Mouse (Mus musculus) limb, embryonic 15.5 days (tissue): ENCODE results near the gene Egfem1. TPM values are rescaled to one million over a fixed set of nuclear protein-coding genes. Genes with fewer than 3 reads are reported as not detected.

ENCODE experiments used
- ATAC-seq: fragments of 200-750 bp; cut with Nextera tagmentation; 2 replicates; pipeline ENCODE4 v1.8.0; 2017; ENCODE audit warnings: low read depth, moderate TSS enrichment; ENCODE audit not compliant: insufficient number of reproducible peaks, low FRiP score, low TSS enrichment
- H3K27ac ChIP-seq: fragments of 300-500 bp; sonication (generic); 2 replicates; pipeline ENCODE4 v1.5.1; 2015; ENCODE audit warnings: moderate library complexity, mild to moderate bottlenecking, inconsistent platforms
- H3K27me3 ChIP-seq: fragments of 300-500 bp; sonication (generic); 2 replicates; pipeline ENCODE4 v1.6.1; 2015; ENCODE audit warnings: inconsistent platforms
- H3K36me3 ChIP-seq: fragments of 300-500 bp; sonication (generic); 2 replicates; pipeline ENCODE4 v1.6.1; 2015; ENCODE audit warnings: inconsistent platforms
- H3K4me1 ChIP-seq: fragments of 300-500 bp; sonication (generic); 2 replicates; pipeline ENCODE4 v1.6.1; 2015; ENCODE audit warnings: inconsistent platforms
- H3K4me2 ChIP-seq: fragments of 300-500 bp; sonication (generic); 2 replicates; pipeline ENCODE4 v1.6.1; 2015; ENCODE audit warnings: mild to moderate bottlenecking, inconsistent platforms
- H3K4me3 ChIP-seq: fragments of 300-500 bp; sonication (generic); 2 replicates; pipeline ENCODE4 v1.5.1; 2015; ENCODE audit warnings: mild to moderate bottlenecking, inconsistent platforms
- H3K9ac ChIP-seq: fragments of 300-500 bp; sonication (generic); 2 replicates; pipeline ENCODE4 v1.6.1; 2015; ENCODE audit warnings: inconsistent platforms
- H3K9me3 ChIP-seq: fragments of 300-500 bp; sonication (generic); 2 replicates; pipeline ENCODE4 v1.6.1; 2016; ENCODE audit warnings: inconsistent platforms
- WGBS: fragments of 180-500 bp; shearing (Covaris S2); methylation state at CpG from one replicate; pipeline ENCODE4 v1.1.7; 2015; 5-methylcytosine and 5-hydroxymethylcytosine counted together
- polyA plus RNA-seq: library from polyadenylated mRNA; unstranded; fragments of >200 nt; fragmentation: Nextera tagmentation; extraction: Ambion mirVana; gene quantifications from 2 replicates; pipeline ENCODE4 v1.2.1, GENCODE M21; 2015

The Egfem1 gene
- polyA plus RNA-seq, 1 experiment from 2014 or later, result 6.1 TPM

DNA sequence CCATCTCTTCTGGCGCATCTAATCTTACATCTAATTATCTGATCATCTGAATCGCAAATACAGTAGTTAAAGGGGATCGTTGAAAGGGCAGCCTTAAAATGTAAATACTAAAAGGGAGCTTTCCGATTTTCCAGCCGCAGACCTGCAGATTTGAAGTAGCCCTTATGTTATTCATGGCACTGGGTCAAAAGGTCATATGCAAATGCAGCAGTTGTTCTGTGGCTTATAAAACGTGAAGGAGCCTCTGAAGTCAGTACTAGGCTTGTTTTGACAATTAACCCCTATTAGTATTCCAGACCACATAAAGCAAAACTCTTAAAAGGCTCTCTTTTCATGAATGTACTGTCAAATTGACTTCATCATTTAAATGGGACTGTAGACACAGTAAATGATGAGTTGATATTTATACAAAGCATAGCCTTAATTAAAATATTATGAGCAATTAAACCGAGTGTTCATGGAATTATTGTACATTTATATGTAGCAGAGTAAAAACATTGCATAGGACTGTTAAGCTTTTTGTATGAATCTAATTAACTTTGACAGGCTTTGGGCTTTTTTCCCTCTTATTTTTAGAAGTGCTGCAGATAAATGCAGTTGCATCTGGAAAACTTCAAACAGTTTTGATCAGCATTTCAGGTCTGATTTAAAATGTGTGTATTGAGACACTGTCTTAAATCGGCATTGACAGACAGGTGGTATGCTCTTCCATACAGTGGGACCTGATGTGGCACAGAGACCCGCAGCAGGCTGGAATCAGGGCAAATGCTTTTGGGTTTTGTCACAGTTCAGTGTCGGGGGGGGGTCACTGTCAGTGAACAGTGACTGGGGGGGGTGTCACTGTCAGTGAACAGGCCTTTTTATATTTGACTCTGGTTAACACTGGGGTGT lies 54.5 kb downstream of the Egfem1 start:
- Histone ChIP-seq H3K9ac (no peak overlapping the region), H3K4me1 (no peaks in the 10 kb centered on the region), H3K27me3 (no peaks in the 10 kb centered on the region), H3K4me2 (no peak overlapping the region), H3K27ac (no peak overlapping the region), H3K4me3 (no peak overlapping the region), H3K36me3 (no peaks in the 10 kb centered on the region), H3K9me3 (no peaks in the 10 kb centered on the region)
- 24% methylated on average over 10 of the region's 10 CpGs for WGBS
- no peak for ATAC-seq

DNA sequence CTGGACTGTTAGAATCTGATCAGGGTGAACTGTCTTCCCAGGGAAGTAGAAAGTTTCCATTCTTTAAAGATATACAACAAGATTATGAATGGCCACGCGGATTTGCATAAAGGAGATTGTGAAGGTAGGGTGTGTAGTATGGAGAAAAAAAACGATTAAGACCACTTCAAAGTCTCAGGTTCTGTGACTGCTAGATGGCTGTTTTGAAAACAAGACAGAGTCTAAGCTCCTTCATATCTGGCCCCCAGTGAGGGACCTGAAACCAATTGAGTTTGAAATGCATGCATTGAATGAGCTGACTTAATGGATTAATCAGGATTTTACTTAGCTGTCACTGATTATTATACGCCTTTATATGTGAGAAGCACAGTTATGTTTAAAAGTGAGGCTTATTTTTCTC lies 86.6 kb downstream of the Egfem1 start:
- H3K27ac ChIP-seq, result no peak overlapping the region
- H3K4me2 ChIP-seq, result no peak overlapping the region
- H3K9me3 ChIP-seq, result no peaks in the 10 kb centered on the region
- no peak overlapping the region for H3K4me3 ChIP-seq
- no peak overlapping the region for H3K9ac ChIP-seq
- 84% methylated on average over 4 of the region's 4 CpGs for WGBS
- H3K27me3 ChIP-seq, result no peaks in the 10 kb centered on the region
- H3K4me1 ChIP-seq, result no peaks in the 10 kb centered on the region
- no peaks in the 10 kb centered on the region for H3K36me3 ChIP-seq
- no peak for ATAC-seq

DNA sequence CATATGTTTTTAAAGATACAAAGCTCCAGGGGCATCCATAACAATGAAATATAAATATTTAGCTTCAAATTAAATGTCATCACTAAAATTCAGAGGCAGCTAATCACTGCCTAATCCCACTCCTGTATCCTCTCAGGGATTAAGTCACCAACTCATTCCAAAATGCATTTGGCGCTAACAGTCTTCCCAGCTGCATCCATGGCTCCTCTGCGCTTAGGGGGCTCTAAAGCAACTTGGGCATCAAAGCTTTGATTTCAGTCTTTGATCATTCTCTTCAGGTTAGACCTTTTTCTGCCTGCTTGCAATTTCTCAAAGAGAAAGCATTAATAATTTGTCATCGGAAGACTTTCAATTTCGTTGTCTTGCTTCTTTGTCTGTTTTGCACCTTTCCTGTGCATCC lies 87.2 kb downstream of the Egfem1 start:
- Histone ChIP-seq H3K36me3 (no peaks in the 10 kb centered on the region), H3K4me2 (no peak overlapping the region), H3K4me3 (no peak overlapping the region), H3K27me3 (no peaks in the 10 kb centered on the region), H3K4me1 (no peaks in the 10 kb centered on the region), H3K9me3 (no peaks in the 10 kb centered on the region), H3K9ac (no peak overlapping the region), H3K27ac (no peak overlapping the region)
- ATAC-seq, result no peak
- WGBS, result 76% methylated on average over 4 of the region's 4 CpGs

DNA sequence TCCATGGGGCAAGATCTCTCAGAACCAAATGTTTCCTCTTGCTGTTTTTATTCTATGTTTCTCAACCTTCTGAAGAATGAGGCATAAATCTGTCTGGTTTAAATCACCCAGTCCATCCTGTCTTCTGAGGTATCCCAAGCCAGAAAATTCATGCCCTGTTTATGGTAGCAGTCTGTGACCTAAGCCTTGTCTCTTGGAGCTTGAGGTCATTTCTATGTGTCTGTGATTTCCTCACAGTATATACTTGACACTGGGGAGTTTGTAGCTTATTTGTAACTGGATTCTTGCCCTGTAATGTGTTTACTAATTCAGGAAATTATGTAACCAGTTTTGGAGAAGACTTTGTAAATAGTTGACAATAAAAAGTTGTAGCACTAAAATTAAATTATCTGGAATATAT lies 95.2 kb downstream of the Egfem1 start:
- H3K4me3 ChIP-seq, result no peak overlapping the region
- no peak overlapping the region for H3K4me2 ChIP-seq
- ATAC-seq, result no peak
- H3K27ac ChIP-seq, result no peak overlapping the region
- no peaks in the 10 kb centered on the region for H3K36me3 ChIP-seq
- H3K9ac ChIP-seq, result no peak overlapping the region
- H3K9me3 ChIP-seq, result no peaks in the 10 kb centered on the region
- H3K4me1 ChIP-seq, result no peaks in the 10 kb centered on the region
- H3K27me3 ChIP-seq, result no peaks in the 10 kb centered on the region

DNA sequence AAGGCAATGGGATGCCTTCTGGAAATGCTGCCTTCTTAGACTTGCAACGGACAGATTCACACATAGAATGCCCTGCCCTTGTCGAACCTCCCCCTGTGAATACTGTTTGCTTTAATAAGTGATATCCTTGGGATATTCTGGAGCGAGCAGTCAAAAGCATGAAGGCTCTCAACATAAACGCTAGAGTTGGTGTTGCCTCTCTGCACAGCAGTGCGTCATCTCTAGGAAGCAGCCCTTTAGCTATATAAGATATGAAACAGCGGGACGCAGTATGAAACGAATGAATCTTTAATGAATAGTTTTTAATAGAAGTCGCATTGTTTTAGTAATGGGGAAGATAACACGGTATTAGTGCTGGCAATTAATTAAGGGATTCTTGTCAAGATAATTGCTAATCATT lies 101.2 kb downstream of the Egfem1 start:
- Histone ChIP-seq H3K4me3 (no peak overlapping the region), H3K4me1 (no peaks in the 10 kb centered on the region), H3K36me3 (no peaks in the 10 kb centered on the region), H3K27me3 (no peaks in the 10 kb centered on the region), H3K4me2 (no peak overlapping the region), H3K9me3 (no peaks in the 10 kb centered on the region), H3K9ac (no peak overlapping the region), H3K27ac (no peak overlapping the region)
- ATAC-seq, result no peak
- 76% methylated on average over 10 of the region's 10 CpGs for WGBS

DNA sequence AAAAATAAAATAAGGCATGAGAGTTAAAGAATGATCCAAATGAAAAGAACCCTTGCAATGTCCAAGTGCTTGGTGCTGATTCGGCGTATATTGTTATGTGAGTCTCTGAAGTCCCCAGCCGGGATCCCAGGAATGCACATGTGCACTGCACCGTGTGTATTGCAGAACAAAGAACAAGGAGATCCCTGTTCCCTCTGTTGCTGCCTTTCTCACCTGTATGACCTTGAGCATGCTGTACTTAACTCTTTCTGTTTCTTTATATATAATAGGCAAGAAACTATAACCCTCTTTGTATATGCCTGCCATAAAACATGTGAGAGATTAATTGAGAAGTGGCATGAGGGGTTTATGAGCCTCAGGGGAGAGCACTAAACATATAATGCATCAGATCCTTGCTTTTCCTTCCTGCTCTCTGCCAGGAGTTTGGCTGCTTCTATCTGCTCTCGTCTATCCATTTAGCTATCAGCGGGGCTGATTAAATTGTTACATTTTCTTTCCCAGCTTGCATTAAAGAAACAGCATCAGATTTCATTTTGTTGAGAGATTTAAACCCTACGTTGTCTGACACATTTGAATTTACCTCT lies 101.9 kb downstream of the Egfem1 start:
- Histone ChIP-seq H3K27ac (no peak overlapping the region), H3K4me2 (no peak overlapping the region), H3K9ac (no peak overlapping the region), H3K4me1 (no peaks in the 10 kb centered on the region), H3K27me3 (no peaks in the 10 kb centered on the region), H3K36me3 (no peaks in the 10 kb centered on the region), H3K9me3 (no peaks in the 10 kb centered on the region), H3K4me3 (no peak overlapping the region)
- no peak for ATAC-seq
- 24% methylated on average over 7 of the region's 7 CpGs for WGBS

DNA sequence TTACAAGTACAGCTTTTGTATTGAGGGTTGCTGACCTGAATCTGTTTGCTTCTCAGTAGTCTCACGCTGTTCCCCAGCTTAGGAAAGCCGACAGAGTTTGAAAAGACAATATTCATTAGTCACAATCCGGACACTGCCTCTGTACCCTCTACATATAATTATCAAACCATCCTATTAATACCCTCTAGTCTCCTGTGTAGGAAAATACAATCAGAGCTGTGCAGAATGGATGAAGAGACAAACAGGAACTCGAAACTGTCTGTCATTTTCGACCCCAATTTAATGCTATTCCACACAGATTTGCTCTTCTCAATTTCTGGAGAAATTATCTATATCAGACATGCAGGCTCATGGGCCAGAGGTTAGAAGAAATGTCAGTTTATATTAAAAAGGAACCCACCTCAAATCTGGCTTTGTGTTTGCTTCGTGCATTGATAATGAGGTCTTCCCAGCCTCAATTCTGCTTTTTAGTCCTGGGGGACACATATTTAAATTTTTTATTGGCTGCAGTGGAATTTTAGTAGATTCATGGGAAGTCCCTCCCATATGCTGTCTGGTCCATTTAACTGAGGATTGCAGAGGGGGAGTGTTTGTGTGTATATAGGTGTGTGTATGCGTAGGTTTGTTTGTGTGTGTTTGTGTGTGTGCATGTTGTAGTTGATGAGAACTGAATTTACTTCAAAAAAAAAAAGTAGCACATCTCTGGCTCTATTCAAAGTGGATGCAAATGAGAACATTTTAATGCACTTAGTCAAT lies 102.8 kb downstream of the Egfem1 start:
- Histone ChIP-seq H3K27me3 (no peaks in the 10 kb centered on the region), H3K4me1 (no peaks in the 10 kb centered on the region), H3K9me3 (no peaks in the 10 kb centered on the region), H3K4me2 (no peak overlapping the region), H3K4me3 (no peak overlapping the region), H3K27ac (no peak overlapping the region), H3K9ac (no peak overlapping the region), H3K36me3 (no peaks in the 10 kb centered on the region)
- no peak for ATAC-seq
- 77% methylated on average over 7 of the region's 7 CpGs for WGBS

DNA sequence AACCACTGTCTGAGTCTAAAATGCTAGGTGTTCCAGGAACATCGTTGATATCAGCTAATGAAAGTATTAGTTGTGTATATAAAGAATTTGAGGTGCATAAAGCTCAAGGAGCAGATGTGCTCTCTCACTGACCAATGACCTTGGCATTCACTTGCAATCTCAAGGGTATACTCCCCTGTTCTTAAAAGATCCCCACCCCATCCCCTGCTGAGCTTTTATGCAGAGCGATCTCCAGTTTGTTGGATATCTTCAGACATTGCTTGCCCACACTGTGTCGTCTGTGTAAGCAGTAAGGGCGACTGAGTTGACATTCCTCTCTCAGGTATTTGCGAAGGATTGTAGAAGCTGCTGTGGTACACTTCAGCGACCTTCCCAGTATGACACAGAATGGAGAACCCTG lies 108.4 kb downstream of the Egfem1 start:
- Histone ChIP-seq H3K36me3 (no peaks in the 10 kb centered on the region), H3K4me2 (no peak overlapping the region), H3K4me1 (no peaks in the 10 kb centered on the region), H3K27me3 (no peaks in the 10 kb centered on the region), H3K9me3 (no peaks in the 10 kb centered on the region), H3K9ac (no peak overlapping the region), H3K27ac (no peak overlapping the region), H3K4me3 (no peak overlapping the region)
- no peak for ATAC-seq
- 76% methylated on average over 6 of the region's 6 CpGs for WGBS

DNA sequence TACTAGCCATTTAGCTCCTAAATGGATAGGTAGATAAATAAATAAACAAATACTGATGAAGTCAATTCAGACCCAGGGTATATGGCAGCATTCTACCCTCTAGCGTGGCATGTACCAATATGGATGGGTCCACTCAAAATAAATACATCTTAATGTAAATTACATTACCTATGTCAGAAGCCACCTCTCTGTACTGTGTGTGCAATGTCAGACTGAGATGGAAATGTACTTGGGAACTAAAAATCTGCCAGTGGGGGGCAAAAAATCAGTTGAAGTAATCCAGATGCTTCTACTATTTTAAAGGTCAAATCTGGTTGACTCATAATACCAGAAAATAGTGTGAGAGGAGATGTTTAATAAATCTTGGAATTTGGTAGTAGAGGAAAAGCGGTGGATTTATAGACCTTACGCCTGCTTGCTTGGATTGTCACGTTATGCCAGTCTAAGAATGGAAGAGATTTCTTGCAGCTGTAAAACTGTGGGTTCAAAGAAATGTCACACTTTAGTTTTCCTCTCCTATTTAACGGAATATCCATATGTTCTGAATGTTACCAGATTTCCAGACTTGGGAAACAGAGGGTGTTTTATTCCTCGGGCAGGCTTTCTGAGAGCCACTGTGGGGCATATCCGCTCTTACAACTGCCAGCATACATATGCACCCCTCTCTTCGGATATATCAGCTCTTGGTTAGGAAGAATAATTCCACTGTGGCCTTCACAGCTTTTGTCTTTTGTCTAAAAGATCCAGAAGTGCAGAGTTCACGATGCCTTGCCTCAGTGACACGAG lies 116.1 kb downstream of the Egfem1 start:
- ATAC-seq, result no peak
- H3K4me2 ChIP-seq, result no peak overlapping the region

DNA sequence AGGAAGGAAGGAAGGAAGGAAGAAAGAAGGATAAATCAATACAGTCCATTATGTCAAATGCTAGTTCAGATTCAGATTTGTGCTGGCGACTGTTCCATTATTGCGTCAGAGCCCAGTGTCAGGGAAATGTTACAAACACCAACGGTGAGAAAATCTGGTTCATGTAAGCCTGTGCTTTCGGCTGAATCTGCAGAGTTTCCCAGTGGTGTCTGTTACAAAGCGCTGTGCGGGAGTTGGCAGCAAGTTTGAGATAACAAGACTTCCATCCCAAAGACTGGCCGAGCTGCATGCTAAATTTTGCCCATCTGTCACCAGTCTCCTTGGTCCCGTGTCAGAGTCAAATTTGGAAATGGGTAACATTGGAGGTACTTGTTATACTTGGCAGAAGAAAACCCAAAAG lies 118.8 kb downstream of the Egfem1 start:
- Histone ChIP-seq H3K4me3 (no peak overlapping the region), H3K27me3 (no peaks in the 10 kb centered on the region), H3K4me1 (no peaks in the 10 kb centered on the region), H3K9me3 (no peaks in the 10 kb centered on the region), H3K36me3 (no peaks in the 10 kb centered on the region), H3K27ac (no peak overlapping the region), H3K4me2 (no peak overlapping the region), H3K9ac (no peak overlapping the region)
- no peak for ATAC-seq
- 61% methylated on average over 8 of the region's 8 CpGs for WGBS

More for the DNA sequence above, 116.1 kb downstream of the Egfem1 start:
- Histone ChIP-seq H3K27me3 (no peaks in the 10 kb centered on the region), H3K4me3 (no peak overlapping the region), H3K9ac (no peak overlapping the region), H3K9me3 (no peaks in the 10 kb centered on the region), H3K36me3 (no peaks in the 10 kb centered on the region), H3K27ac (no peak overlapping the region), H3K4me1 (no peaks in the 10 kb centered on the region)
- 40% methylated on average over 10 of the region's 10 CpGs for WGBS

DNA sequence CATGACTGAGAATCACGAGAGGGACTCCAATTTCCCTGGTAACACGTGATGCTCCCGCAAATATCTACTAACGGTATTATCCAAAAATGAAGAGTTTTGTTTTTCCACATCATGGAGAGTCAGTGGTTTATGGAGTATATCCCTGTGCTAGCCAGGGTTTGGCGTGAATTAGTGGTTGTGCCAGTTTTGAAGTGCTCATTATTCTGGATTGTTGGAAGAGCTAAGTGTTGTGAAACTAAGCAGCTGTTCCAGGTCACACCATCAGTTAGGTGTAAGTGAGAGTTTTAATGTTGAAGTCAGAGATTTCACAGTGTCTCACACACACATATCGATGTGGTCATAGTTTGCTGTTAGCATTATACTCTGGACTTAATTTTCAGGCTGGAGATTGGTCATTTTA lies 120.7 kb downstream of the Egfem1 start:
- no peaks in the 10 kb centered on the region for H3K27me3 ChIP-seq
- no peak overlapping the region for H3K4me3 ChIP-seq
- ATAC-seq, result no peak
- no peaks in the 10 kb centered on the region for H3K36me3 ChIP-seq
- WGBS, result 86% methylated on average over 6 of the region's 6 CpGs
- no peaks in the 10 kb centered on the region for H3K9me3 ChIP-seq
- no peak overlapping the region for H3K9ac ChIP-seq
- H3K27ac ChIP-seq, result no peak overlapping the region
- no peak overlapping the region for H3K4me2 ChIP-seq
- H3K4me1 ChIP-seq, result no peaks in the 10 kb centered on the region
